Mouse (Mus musculus): ENCODE measurements around the gene Gm4881.

- TF ChIP-seq CTCF (IDR thresholded peaks at IDR 0.05; ENCODE audit: low read depth, low read length) (no peak), POLR2A (IDR thresholded peaks at IDR 0.05; ENCODE audit: borderline replicate concordance, low read depth, low read length) (no peak)
Observed at GRCm38 (mm10) chr7:24896269-24896668, 48.0 kb downstream of the Gm4881 start.

Measured in bone marrow macrophage, adult 2 months (primary cell).